Mouse (Mus musculus) gastrocnemius, adult 18-20 months (tissue): Measurements from ENCODE around the gene Saa4. TPM values are rescaled to one million over a fixed set of nuclear protein-coding genes. Genes with fewer than 3 reads are reported as not detected.
"Not testable (repeated sequence)": the region's sequence is repeated elsewhere in the genome, so short reads cannot be mapped to it uniquely, and the experiment has no call there.

ENCODE experiments used
- DNase-seq: peaks from one replicate; pipeline ENCODE4 v3.0.0; 2021; ENCODE audit warnings: low spot score
- total RNA-seq, 2 experiments: library from RNA; stranded (reverse); gene quantifications; 2 replicates each; pipeline ENCODE4 v1.2.3; 2021

Gene Saa4
- total RNA-seq, 2 experiments from 2014 or later, result 0.09 TPM; not detected in 1

DNA sequence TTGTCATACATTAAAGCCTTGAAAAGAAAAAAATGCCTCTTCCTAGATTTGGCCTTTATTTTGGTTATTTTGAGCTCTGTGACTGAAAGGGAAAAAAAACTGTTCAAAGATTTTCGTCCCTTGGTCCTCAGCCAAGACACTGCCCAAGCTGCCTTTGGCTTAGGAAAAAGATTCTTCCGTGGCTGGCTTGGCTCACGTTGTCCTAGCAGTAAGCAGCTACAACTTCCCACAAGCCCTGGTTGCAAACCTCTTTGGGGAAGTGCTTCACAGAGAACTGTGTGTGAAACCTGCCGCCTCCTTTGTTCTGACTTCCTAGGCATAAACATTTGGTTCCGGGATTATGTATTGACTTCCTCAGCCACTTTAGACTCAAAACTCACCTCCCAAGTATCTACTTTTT lies 15.5 kb downstream of the Saa4 start:
- DNase-seq, result peak; percentile 38

DNA sequence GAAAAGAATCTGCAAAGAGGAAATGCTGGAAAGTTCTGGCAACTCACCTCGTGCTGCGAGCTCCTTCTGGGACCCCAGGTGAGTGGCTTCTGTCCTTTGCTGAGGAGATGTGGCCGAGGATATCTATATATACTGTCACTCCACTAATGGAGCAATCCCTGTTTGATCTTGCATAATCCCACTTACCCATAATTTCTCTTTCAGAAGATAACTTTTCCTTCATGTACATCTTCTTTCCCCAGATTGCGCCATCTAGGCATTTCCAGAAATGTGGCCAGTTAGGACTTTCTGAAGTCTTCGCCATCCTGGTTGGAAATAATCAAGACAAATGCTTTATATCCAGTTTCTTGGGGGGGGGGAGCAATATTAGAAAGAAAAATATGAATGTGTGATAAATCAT lies 16.8 kb downstream of the Saa4 start, which contains the start of gene Saa3:
Saa3 (minus strand) TSS at position 101 of the 400 bp plus-strand sequence.
- no peak for DNase-seq

- DNase-seq, result peak; percentile 67
These were observed 17.9 kb downstream of the Saa4 start for GRCm38 (mm10) chr7:46714518-46714917.

GRCm38 (mm10) chr7:46712250-46712649 lies 20.2 kb downstream of the Saa4 start:
- no peak for DNase-seq

- peak; percentile 81 for DNase-seq
These were observed 22.0 kb downstream of the Saa4 start, which contains the start of gene Saal1 for GRCm38 (mm10) chr7:46710390-46710844. Saal1 (minus strand) TSS chr7:46710680.

DNA sequence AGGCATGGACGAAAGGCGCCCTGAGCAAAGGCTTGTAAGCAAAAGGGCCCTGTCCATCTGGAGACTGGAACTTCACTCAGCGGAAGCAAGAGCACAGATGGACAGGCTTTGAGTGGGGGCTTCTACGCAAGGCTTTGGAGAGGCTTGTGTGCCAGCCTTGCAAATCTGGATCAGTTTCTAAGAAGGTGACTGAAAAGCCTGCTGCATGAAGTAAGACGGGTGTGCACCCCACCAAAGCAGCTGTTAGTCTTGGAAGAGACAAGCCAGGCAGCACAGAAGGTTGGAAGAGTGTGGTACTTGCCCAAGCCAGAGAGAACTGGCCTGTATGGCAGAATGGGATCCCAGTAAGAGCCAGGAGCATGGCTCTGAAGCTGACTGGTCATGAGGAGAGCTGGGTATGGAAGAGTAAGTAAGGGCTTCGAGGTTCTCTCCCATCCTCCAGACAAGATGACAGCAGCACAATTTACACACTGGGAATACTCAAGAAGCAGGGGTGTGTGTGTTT lies 31.8 kb downstream of the Saa4 start:
- DNase-seq, result no peak

GRCm38 (mm10) chr7:46696754-46697153 lies 35.6 kb downstream of the Saa4 start:
- no peak for DNase-seq

DNA sequence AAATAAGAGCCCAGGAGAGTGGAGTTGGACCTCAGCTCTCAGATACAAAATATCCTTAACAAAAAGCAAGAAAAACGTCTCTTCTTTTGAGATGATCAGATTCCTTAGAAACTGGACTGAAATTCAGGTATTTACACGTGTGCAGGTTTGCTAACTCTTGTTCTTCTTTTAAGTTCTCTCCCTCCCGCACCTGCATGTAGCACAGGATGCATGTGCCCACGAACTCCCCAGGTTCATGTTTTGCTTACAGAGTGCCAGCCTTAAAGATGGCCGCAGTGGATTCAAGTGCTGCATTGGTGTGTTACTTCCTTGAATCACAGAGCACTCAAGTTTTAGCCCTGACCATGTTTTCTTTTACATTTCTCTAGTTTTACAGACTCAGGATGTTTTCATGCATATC lies 45.6 kb downstream of the Saa4 start:
- no peak for DNase-seq

GRCm38 (mm10) chr7:46680732-46681131 lies 51.7 kb downstream of the Saa4 start:
- DNase-seq, result no peak

DNA sequence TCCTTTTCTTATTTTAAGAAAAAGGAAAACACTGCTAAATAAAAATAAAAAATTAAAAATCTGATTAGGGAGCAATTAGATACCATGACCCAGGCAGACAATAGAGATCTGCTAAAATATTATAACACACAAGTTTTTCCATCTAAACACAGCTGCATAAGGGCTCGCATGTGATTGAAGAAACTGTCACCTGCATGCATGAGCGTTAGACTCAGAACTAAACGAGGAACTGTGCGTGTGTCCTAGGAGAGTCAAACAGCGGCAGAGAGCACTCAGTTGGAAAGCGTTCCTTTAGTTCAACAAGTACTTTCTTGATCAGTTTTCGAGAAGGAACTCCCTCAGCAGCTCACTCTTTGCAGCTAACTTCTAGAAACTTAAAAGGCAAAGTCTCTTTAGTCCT lies 53.4 kb downstream of the Saa4 start:
- DNase-seq, result not testable (repeated sequence)

DNA sequence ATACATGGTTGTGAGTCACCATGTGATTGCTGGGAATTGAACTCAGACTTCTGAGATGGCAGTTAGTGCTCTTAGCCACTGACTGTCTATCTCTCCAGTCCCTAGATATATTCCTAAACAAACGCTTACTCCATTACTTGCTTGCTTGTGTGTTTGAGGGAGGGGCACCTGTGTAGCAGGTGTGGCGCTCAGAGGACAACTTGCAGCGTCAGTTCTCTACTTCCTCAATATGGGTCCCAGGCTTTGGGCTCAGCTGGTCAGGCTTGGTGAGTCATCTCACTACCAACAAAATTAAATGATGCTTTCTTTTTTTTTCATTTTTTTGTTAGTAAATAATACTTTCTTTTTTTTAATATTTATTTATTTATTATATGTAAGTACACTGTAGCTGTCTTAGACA lies 54.0 kb downstream of the Saa4 start:
- DNase-seq, result no peak

Other genes with a start within 250 kb of the Saa4 start
- 1 to 10 TPM; 3.9 to 4.3 TPM for gene Sergef, start 92.8 kb downstream of the Saa4 start, total RNA-seq
- under 1 TPM; 0.21 to 0.41 TPM for gene Tph1, start 60.1 kb downstream of the Saa4 start, total RNA-seq
- gene Saal1, start 21.9 kb downstream of the Saa4 start, total RNA-seq, result 1 to 10 TPM; 2.7 to 3.0 TPM
- gene Saa3, start 16.9 kb downstream of the Saa4 start, total RNA-seq, result not detected
- gene Saa1, start 10.4 kb upstream of the Saa4 start, total RNA-seq, result not detected
- gene Saa2, start 19.2 kb upstream of the Saa4 start, total RNA-seq, result under 1 TPM in 1 of 2 experiments, not detected in 1; 0.40 TPM
- gene Hps5, start 63.5 kb upstream of the Saa4 start, total RNA-seq, result 10 to 100 TPM; 11.2 to 12.1 TPM
- 10 to 100 TPM; 15.4 to 18.2 TPM for gene Gtf2h1, start 63.5 kb upstream of the Saa4 start, total RNA-seq
- 1,000 to 10,000 TPM; 2,332 to 2,702 TPM for gene Ldha, start 108.9 kb upstream of the Saa4 start, total RNA-seq
- not detected for gene Ldhc, start 128.6 kb upstream of the Saa4 start, total RNA-seq
- 10 to 100 TPM; 54.4 to 59.1 TPM for gene Tsg101, start 187.4 kb upstream of the Saa4 start, total RNA-seq
- 10 to 100 TPM; 10.5 to 11.5 TPM for gene Uevld, start 225.9 kb upstream of the Saa4 start, total RNA-seq